Mouse (Mus musculus): Measurements from ENCODE around the gene Xntrpc. TPM values are rescaled to one million over a fixed set of nuclear protein-coding genes. Genes with fewer than 3 reads are reported as not detected.

Gene Xntrpc
- polyA plus RNA-seq, 1 experiment = 1.8 TPM

DNA sequence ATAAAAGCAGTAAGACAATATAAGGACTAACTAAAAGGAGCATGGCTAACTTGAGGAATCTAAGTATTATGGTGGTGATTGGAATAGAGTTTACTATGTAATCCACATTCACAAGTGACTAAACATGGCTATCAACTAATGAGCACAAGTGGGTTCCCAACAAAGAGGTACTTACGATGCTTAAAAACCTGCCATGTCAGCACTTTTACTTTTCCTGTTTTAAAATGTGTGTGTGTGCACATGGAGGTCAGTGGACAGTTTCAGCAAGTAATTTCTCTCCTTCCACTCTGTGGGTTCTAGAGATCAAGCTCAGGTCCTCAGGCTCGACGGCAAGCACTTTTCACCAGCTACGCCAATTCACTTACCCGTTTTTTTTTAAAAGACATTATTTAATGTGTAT, 72.4 kb downstream of the Xntrpc start:
- no peak for DNase-seq (ENCODE audit: low spot score)

Other genes starting within 250 kb of the Xntrpc start
- 0.09 and 0.14 TPM in 2 replicates for gene Phox2a, start 247.4 kb upstream of the Xntrpc start, polyA plus RNA-seq (2012; rRNA removed)
- 54.1 and 59.0 TPM in 2 replicates for gene Inppl1, start 227.5 kb upstream of the Xntrpc start, polyA plus RNA-seq (2012; rRNA removed)
- gene Folr2, start 208.5 kb upstream of the Xntrpc start, polyA plus RNA-seq (2012; rRNA removed) = 63.8 and 99.3 TPM in 2 replicates
- gene Anapc15, start 202.0 kb upstream of the Xntrpc start, polyA plus RNA-seq (2012; rRNA removed) = 41.6 and 47.8 TPM in 2 replicates
- 0.72 and 2.7 TPM in 2 replicates for gene Folr1, start 194.9 kb upstream of the Xntrpc start, polyA plus RNA-seq (2012; rRNA removed)
- gene Lamtor1, start 159.8 kb upstream of the Xntrpc start, polyA plus RNA-seq (2012; rRNA removed) = 132 and 149 TPM in 2 replicates
- gene Tomt, start 159.4 kb upstream of the Xntrpc start, polyA plus RNA-seq (2012; rRNA removed) = 0.12 and 0.23 TPM in 2 replicates
- 25.7 and 34.4 TPM in 2 replicates for gene Lrrc51, start 131.8 kb upstream of the Xntrpc start, polyA plus RNA-seq (2012; rRNA removed)
- 50.5 and 80.1 TPM in 2 replicates for gene Numa1, start 131.6 kb upstream of the Xntrpc start, polyA plus RNA-seq (2012; rRNA removed)
- gene Il18bp, start 47.0 kb upstream of the Xntrpc start, polyA plus RNA-seq (2012; rRNA removed) = 6.7 and 8.9 TPM in 2 replicates
- gene Rnf121, start 244 bp upstream of the Xntrpc start, polyA plus RNA-seq (2012; rRNA removed) = 39.0 and 46.9 TPM in 2 replicates
- gene Xndc1, start 202 bp upstream of the Xntrpc start, polyA plus RNA-seq (2012; rRNA removed) = 28.4 and 32.1 TPM in 2 replicates
- gene Trpc2, start 17.4 kb downstream of the Xntrpc start, polyA plus RNA-seq (2012; rRNA removed) = 0.92 TPM in 1 of 2 replicates, not detected in the other
- gene Art1, start 36.0 kb downstream of the Xntrpc start, polyA plus RNA-seq (2012; rRNA removed) = 0.06 and 0.16 TPM in 2 replicates
- gene Art5, start 43.8 kb downstream of the Xntrpc start, polyA plus RNA-seq (2012; rRNA removed) = 0.47 and 0.48 TPM in 2 replicates
- 0.03 TPM in 1 of 2 replicates, not detected in the other for gene Chrna10, start 51.1 kb downstream of the Xntrpc start, polyA plus RNA-seq (2012; rRNA removed)
- gene Nup98, start 144.5 kb downstream of the Xntrpc start, polyA plus RNA-seq (2012; rRNA removed) = 17.6 and 20.9 TPM in 2 replicates
- gene Pgap2, start 144.5 kb downstream of the Xntrpc start, polyA plus RNA-seq (2012; rRNA removed) = 58.9 and 64.7 TPM in 2 replicates
- gene Rhog, start 190.3 kb downstream of the Xntrpc start, polyA plus RNA-seq (2012; rRNA removed) = 47.2 and 67.2 TPM in 2 replicates
- 89.4 and 107 TPM in 2 replicates for gene Stim1, start 202.1 kb downstream of the Xntrpc start, polyA plus RNA-seq (2012; rRNA removed)

Data from urinary bladder, adult 2 months (tissue).